Mouse (Mus musculus) liver, postnatal 0 days (tissue): ENCODE data around the gene Chst3.

Source experiments
- CTCF ChIP-seq: sonication (generic); IDR thresholded peaks from 2 replicates; pipeline ENCODE4 v1.5.1; 2016; ENCODE audit warnings: antibody characterized with exemption, low read depth
- EP300 ChIP-seq: IDR thresholded peaks from 2 replicates; pipeline ENCODE4 v1.6.1; 2016; ENCODE audit warnings: antibody characterized with exemption, low read depth, mild to moderate bottlenecking

- TF ChIP-seq CTCF, result no peak
- no peak for TF ChIP-seq EP300
Observed at GRCm38 (mm10) chr10:60260557-60261294, 41.7 kb upstream of the Chst3 start.
